Mouse (Mus musculus): ENCODE results near the gene Tnrc6c. TPM values are rescaled to one million over a fixed set of nuclear protein-coding genes. Genes with fewer than 3 reads are reported as not detected.

Gene Tnrc6c
- polyA plus RNA-seq, 1 experiment from 2014 or later = 18.8 TPM

DNA sequence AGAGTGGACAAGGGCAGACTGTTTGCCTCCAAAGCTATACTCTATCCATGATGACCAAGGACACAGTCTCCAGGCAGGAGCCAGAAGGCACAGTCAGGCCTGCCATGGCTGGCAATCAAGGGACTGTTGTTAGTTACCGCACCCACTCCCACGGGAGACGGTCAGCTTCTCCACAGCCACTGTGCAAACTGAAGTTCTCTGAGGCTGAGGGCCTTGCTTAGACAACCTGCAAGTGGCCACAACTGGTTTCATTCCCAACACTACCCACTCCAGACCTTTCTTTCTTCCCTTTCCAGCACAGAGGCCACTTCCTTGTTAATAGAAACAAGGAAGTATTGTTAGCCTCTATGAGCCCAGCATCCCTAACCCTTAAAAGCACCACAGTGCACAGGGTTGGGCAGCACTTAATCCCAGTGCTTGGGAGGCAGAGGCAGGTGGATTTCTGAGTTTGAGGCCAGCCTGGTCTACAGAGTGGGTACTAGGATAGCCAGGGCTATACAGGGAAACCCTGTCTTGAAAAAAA lies 149.1 kb downstream of the Tnrc6c start:
- DNase-seq (ENCODE audit: low spot score) (no peak), ATAC-seq (replicated peaks; ENCODE audit: low FRiP score) (no peak)
- no peak overlapping the region for H3K4me3 ChIP-seq (ENCODE audit: low read depth, low read length)
- no peaks in the 10 kb centered on the region for H3K27me3 ChIP-seq (ENCODE audit: control insufficient read depth, insufficient read depth, low read length)
- H3K4me2 ChIP-seq (ENCODE audit: low read depth, low read length, severe bottlenecking) = no peak overlapping the region
- no peaks in the 10 kb centered on the region for H3K9me3 ChIP-seq (ENCODE audit: control insufficient read depth, low read length)
- H3K36me3 ChIP-seq (ENCODE audit: control insufficient read depth, insufficient read depth, low read length) = no peaks in the 10 kb centered on the region
- WGBS = 99% methylated on average over 3 of the region's 3 CpGs
- H3K4me1 ChIP-seq (replicated peaks; ENCODE audit: control insufficient read depth, insufficient read depth, low read length) = no peaks in the 10 kb centered on the region
- no peak overlapping the region for H3K9ac ChIP-seq (ENCODE audit: low read length)
- no peak overlapping the region for H3K27ac ChIP-seq (ENCODE audit: low read depth, low read length)

DNA sequence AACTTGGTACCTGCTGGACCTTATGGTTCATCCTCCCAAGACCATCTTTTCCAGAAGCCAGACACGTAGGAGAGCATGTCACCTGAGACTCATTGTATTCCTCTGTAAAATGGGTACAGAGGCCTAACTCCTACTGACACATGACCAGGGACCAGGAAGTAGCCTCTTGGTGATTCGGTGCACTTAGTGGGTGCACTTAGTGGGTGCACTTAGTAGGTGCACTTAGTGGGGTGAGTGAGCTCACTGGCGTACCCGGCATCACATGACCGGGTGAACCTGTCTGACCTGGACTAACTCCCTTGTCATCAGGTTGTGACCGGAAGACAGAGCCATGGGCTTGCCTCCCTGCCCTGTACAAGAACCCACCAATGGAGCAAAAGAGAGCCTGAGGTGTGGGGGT lies 152.7 kb downstream of the Tnrc6c start:
- no peaks in the 10 kb centered on the region for H3K36me3 ChIP-seq (ENCODE audit: control insufficient read depth, insufficient read depth, low read length)
- no peaks in the 10 kb centered on the region for H3K9me3 ChIP-seq (ENCODE audit: control insufficient read depth, low read length)
- H3K9ac ChIP-seq (ENCODE audit: low read length) = no peak overlapping the region
- H3K4me1 ChIP-seq (replicated peaks; ENCODE audit: control insufficient read depth, insufficient read depth, low read length) = peaks cover 14% of the 10 kb centered on the region
- WGBS = 95% methylated on average over 6 of the region's 6 CpGs
- ATAC-seq (replicated peaks; ENCODE audit: low FRiP score) (no peak), DNase-seq (ENCODE audit: low spot score) (no peak)
- no peak overlapping the region for H3K4me2 ChIP-seq (ENCODE audit: low read depth, low read length, severe bottlenecking)
- no peak overlapping the region for H3K27ac ChIP-seq (ENCODE audit: low read depth, low read length)
- no peaks in the 10 kb centered on the region for H3K27me3 ChIP-seq (ENCODE audit: control insufficient read depth, insufficient read depth, low read length)
- H3K4me3 ChIP-seq (ENCODE audit: low read depth, low read length) = no peak overlapping the region

DNA sequence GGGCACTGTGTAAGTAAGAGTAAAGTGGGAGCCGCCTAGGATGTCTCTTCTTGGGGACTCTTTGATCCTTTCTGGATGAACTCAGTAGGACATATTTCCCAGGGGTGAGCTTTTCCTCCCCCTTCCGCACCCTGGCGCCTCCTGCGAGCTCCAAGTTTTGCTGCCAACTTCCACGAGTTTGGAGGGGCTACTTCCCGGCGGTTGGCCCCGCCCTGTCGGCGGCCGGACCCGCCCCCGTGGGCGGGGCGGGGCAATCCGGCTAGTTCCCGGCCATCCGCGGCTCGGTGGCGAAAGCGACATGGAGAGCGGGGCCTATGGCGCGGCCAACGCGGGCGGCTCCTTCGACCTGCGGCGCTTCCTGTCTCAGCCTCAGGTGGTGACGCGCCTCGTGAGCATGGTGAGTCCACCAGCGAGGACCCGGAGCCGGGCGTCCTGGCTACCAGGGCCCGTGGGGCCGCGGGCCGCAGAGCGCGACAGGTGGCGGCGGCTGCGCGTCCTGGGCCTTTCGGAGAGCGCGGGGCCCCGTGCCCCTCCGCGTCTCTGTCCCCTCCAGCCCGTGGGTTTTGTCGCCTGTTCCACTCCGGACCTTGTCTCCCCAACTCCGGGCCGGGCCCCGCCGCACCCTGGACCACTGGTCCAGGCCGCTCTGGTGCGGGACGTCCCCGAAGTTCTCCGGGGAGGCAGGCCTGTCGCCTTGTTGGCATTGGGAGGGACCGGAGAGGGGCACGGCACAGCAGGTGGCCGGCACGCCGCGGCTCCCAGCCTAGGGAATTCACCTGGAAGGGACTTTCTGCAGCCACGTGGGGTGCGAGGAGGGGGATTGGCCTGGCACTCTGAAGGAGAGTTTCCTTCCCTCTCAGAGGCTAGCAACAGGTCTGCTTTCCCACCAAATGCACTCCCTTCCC lies 155.6 kb downstream of the Tnrc6c start, which contains the start of the genes Gm20708 and Syngr2:
Gene Gm20708, plus strand, starts transcription at position 262 of the 905 bp plus-strand sequence.
Gene Syngr2, plus strand, starts transcription at position 262 of the 905 bp plus-strand sequence.
- Histone ChIP-seq H3K4me2 (ENCODE audit: low read depth, low read length, severe bottlenecking) (peak within 1 kb of the TSS; percentile 96), H3K27me3 (ENCODE audit: control insufficient read depth, insufficient read depth, low read length) (no peaks in the 10 kb centered on the region), H3K4me1 (replicated peaks; ENCODE audit: control insufficient read depth, insufficient read depth, low read length) (peaks cover 14% of the 10 kb centered on the region), H3K9me3 (ENCODE audit: control insufficient read depth, low read length) (no peaks in the 10 kb centered on the region), H3K4me3 (ENCODE audit: low read depth, low read length) (peak within 1 kb of the TSS; percentile 67), H3K36me3 (ENCODE audit: control insufficient read depth, insufficient read depth, low read length) (no peaks in the 10 kb centered on the region; the same call in 1 of the 2 replicates), H3K27ac (ENCODE audit: low read depth, low read length) (no peak within 1 kb of the TSS), H3K9ac (ENCODE audit: low read length) (peak within 1 kb of the TSS; percentile 58)
- under 1% methylated on average over 75 of the region's 75 CpGs for WGBS
- DNase-seq (ENCODE audit: low spot score) (peak; percentile 88), ATAC-seq (replicated peaks; ENCODE audit: low FRiP score) (peak; percentile 74)

DNA sequence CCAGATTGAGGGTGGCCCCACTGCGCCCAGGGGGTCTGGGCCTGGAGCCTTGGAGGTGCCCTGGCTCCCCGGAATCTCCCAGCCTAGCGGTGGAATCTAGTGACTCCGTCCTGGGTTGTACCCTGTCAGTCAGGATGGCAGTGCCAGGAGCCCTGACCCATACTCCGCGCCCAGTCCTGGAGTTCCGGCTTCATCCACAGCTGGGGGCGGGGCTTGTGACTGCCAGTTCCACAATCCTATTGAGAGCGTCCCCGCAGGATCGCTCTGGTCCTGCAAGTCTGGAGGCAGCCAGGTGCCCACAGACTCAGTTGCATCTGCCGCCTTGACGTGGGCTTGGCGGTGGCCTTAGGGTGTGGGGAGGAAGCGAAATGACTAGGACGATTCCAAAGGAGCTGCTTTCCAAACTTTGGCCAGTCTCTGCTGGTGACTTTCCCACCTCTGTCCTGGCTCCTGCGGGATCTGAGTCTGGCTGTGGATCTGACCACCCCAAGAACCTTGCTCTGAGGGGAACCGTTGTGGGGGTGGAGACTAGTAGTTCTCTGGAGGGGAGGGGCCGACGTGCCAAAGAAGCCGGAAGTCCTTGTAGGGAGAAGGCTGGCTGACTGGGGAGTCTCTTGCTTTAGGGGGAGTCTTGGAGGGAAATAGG lies 156.4 kb downstream of the Tnrc6c start:
- Histone ChIP-seq H3K4me1 (replicated peaks; ENCODE audit: control insufficient read depth, insufficient read depth, low read length) (peaks cover 14% of the 10 kb centered on the region), H3K4me2 (ENCODE audit: low read depth, low read length, severe bottlenecking) (peak overlapping the region; percentile 96), H3K27ac (ENCODE audit: low read depth, low read length) (no peak overlapping the region), H3K9me3 (ENCODE audit: control insufficient read depth, low read length) (no peaks in the 10 kb centered on the region), H3K4me3 (ENCODE audit: low read depth, low read length) (peak overlapping the region; percentile 67), H3K27me3 (ENCODE audit: control insufficient read depth, insufficient read depth, low read length) (no peaks in the 10 kb centered on the region), H3K9ac (ENCODE audit: low read length) (peak overlapping the region; percentile 58), H3K36me3 (ENCODE audit: control insufficient read depth, insufficient read depth, low read length) (peaks cover 2% of the 10 kb centered on the region; the same call in 1 of the 2 replicates)
- ATAC-seq (replicated peaks; ENCODE audit: low FRiP score) (peak; percentile 85), DNase-seq (ENCODE audit: low spot score) (peak; percentile 92)
- WGBS = 1% methylated on average over 21 of the region's 21 CpGs

Other genes with a start within 250 kb of the Tnrc6c start
- not detected in 2 replicates for gene Gm11733, start 169.9 kb upstream of the Tnrc6c start, polyA plus RNA-seq (2014; fragmentation: Nextera tagmentation; extraction: Ambion mirVana)
- 2.0 and 2.4 TPM in 2 replicates for gene Tmc8, start 127.8 kb downstream of the Tnrc6c start, polyA plus RNA-seq (2014; fragmentation: Nextera tagmentation; extraction: Ambion mirVana)
- gene Tmc6, start 127.9 kb downstream of the Tnrc6c start, polyA plus RNA-seq (2014; fragmentation: Nextera tagmentation; extraction: Ambion mirVana) = 5.9 and 10.0 TPM in 2 replicates
- 0.60 and 1.5 TPM in 2 replicates for gene 6030468B19Rik, start 143.4 kb downstream of the Tnrc6c start, polyA plus RNA-seq (2014; fragmentation: Nextera tagmentation; extraction: Ambion mirVana)
- 0.55 and 0.87 TPM in 2 replicates for gene Gm20708, start 155.4 kb downstream of the Tnrc6c start, polyA plus RNA-seq (2014; fragmentation: Nextera tagmentation; extraction: Ambion mirVana)
- gene Syngr2, start 155.4 kb downstream of the Tnrc6c start, polyA plus RNA-seq (2014; fragmentation: Nextera tagmentation; extraction: Ambion mirVana) = 32.7 and 36.6 TPM in 2 replicates
- gene Afmid, start 171.6 kb downstream of the Tnrc6c start, polyA plus RNA-seq (2014; fragmentation: Nextera tagmentation; extraction: Ambion mirVana) = 6.0 and 6.8 TPM in 2 replicates
- gene Tk1, start 171.8 kb downstream of the Tnrc6c start, polyA plus RNA-seq (2014; fragmentation: Nextera tagmentation; extraction: Ambion mirVana) = 118 and 124 TPM in 2 replicates
- gene Birc5, start 195.0 kb downstream of the Tnrc6c start, polyA plus RNA-seq (2014; fragmentation: Nextera tagmentation; extraction: Ambion mirVana) = 355 and 365 TPM in 2 replicates
- gene Tmem235, start 206.5 kb downstream of the Tnrc6c start, polyA plus RNA-seq (2014; fragmentation: Nextera tagmentation; extraction: Ambion mirVana) = not detected in 2 replicates
- gene Tha1, start 219.2 kb downstream of the Tnrc6c start, polyA plus RNA-seq (2014; fragmentation: Nextera tagmentation; extraction: Ambion mirVana) = 3.2 and 4.0 TPM in 2 replicates

Measured in forebrain, embryonic 11.5 days (tissue).